Mouse (Mus musculus) bone marrow, adult 2 months (tissue): ENCODE measurements around the gene Dock2. TPM values are rescaled to one million over a fixed set of nuclear protein-coding genes. Genes with fewer than 3 reads are reported as not detected.
A peak's percentile ranks its signal among the peaks of the same experiment; 100 is the strongest.

ENCODE experiments used
- H3K27ac ChIP-seq: fragments of 200-500 bp; 2 replicates; pipeline ENCODE4 v1.5.1; 2012; ENCODE audit warnings: low read depth, mild to moderate bottlenecking, control low read depth, inconsistent platforms, low read length; ENCODE audit not compliant: control insufficient read depth, poor library complexity, insufficient read depth
- H3K4me1 ChIP-seq: fragments of 200-500 bp; 2 replicates; pipeline ENCODE4 v1.6.1; 2011; ENCODE audit warnings: low read length; ENCODE audit not compliant: control insufficient read depth, insufficient read depth
- H3K4me3 ChIP-seq: fragments of 200-500 bp; replicated peaks from 2 replicates; pipeline ENCODE3; 2011; ENCODE audit warnings: mild to moderate bottlenecking, low read depth, low read length, control low read depth; ENCODE audit not compliant: control insufficient read depth
- CTCF ChIP-seq: fragments of 200-500 bp; IDR thresholded peaks from 2 replicates; pipeline ENCODE4 v1.5.1; 2011; ENCODE audit warnings: low read length, control low read depth; ENCODE audit not compliant: control insufficient read depth, insufficient read depth
- POLR2A ChIP-seq: fragments of 200-500 bp; IDR thresholded peaks from 2 replicates; pipeline ENCODE4 v1.6.1; 2011; ENCODE audit warnings: low read depth, mild to moderate bottlenecking, control low read depth, low read length, borderline replicate concordance; ENCODE audit not compliant: control insufficient read depth
- WGBS: fragments of 180-500 bp; shearing (Covaris S2); methylation state at CpG from one replicate; pipeline ENCODE4 v1.1.7; 2018; 5-methylcytosine and 5-hydroxymethylcytosine counted together
- polyA plus RNA-seq: library from polyadenylated mRNA; stranded (reverse); fragments of >200 nt; gene quantifications from 2 replicates; pipeline ENCODE4 v1.2.4, GENCODE M21; 2011; ENCODE audit warnings: low replicate concordance; ENCODE audit not compliant: missing spikeins, insufficient read depth, insufficient read length

The Dock2 gene
- polyA plus RNA-seq, 1 experiment: 44.9 TPM

- H3K27ac ChIP-seq: no peak overlapping the region
- H3K4me1 ChIP-seq: peaks cover 2% of the 10 kb centered on the region
- 4% methylated on average over 4 of the region's 4 CpGs for WGBS
- no peak for TF ChIP-seq CTCF
- no peak for TF ChIP-seq POLR2A
- no peak overlapping the region for H3K4me3 ChIP-seq
Measured at GRCm38 (mm10) chr11:34796097-34796496, 12.4 kb upstream of the Dock2 start.

- 50% methylated on average over 8 of the region's 8 CpGs for WGBS
- TF ChIP-seq POLR2A: no peak
- no peak for TF ChIP-seq CTCF
- H3K27ac ChIP-seq: no peak overlapping the region
- no peak overlapping the region for H3K4me3 ChIP-seq
- H3K4me1 ChIP-seq: peaks cover 2% of the 10 kb centered on the region
Measured at GRCm38 (mm10) chr11:34791872-34792271, 8.2 kb upstream of the Dock2 start.

GRCm38 (mm10) chr11:34784864-34785263 lies 1.2 kb upstream of the Dock2 start:
- H3K4me1 ChIP-seq: peaks cover 4% of the 10 kb centered on the region; the same call in 1 of the 2 replicates
- H3K4me3 ChIP-seq: no peak overlapping the region
- no peak overlapping the region for H3K27ac ChIP-seq
- TF ChIP-seq POLR2A (no peak), CTCF (no peak)

DNA sequence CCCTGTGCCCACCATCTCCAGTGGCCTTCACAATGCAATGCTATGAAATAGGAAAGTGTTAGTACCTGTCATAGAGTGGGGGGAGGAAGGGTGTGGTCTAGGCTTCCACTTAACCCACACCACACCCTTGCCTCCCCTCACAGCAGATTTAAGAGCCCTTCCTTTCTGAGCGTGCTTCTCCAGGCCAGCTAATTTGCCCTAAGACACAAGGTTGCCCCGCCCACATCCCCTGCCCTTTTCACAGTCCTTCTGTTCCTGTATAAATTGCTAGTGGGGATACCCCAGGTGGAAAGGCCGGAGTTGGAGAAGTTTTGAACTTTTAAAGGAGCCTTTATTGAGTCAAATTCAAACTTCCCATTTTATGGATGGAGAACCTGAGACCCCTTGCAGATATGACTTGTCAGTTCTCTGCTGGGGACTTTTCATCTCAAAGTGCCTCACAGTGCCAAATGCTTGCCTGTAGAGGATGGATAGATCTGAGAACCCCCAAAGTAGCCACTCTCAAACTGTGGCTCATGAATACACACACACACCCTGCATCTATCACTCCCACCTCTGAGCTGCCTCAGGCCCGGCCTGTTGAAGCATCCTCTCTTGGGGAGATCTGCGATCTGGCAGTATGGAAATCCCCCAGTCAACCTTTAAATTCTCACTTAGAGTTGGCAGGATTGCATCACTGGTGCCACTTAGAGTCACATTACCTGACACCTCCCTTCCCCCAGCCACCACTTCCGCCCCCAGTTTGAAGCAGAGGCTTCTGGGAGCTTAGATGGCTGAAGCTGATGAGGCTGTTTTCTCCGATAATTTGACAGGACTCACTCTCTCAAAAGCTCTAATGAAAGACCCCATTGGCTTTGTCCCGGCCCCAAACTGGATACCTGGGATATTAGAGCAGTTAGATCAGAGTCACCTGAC lies 919 bp downstream of the Dock2 start:
- Histone ChIP-seq H3K4me1 (peaks cover 4% of the 10 kb centered on the region; the same call in 1 of the 2 replicates), H3K4me3 (peak overlapping the region; percentile 94), H3K27ac (peak overlapping the region; percentile 92)
- TF ChIP-seq CTCF (no peak), POLR2A (no peak)
- 9% methylated on average over 8 of the region's 8 CpGs for WGBS

DNA sequence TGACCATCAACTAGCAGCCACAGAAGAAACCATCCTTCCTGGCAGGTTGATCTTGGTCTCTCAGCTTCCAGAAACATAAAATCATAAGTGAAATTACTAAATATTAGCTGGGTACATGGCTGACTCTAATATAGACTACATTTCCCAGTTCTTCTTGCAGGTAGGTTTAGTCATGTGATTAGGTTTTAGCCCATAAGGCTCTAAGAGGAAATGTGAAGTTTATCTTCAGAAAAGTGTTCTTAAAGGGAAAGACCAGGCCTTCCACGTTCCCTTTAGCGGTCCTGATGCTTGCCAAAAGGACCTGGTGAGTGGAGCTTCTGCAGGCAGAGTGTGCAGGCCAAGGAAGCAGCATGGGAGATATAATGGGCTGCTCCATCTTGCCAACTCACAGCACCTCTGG lies 2.9 kb downstream of the Dock2 start:
- peaks cover 4% of the 10 kb centered on the region; the same call in 1 of the 2 replicates for H3K4me1 ChIP-seq
- no peak overlapping the region for H3K4me3 ChIP-seq
- 39% methylated on average over 2 of the region's 2 CpGs for WGBS
- TF ChIP-seq CTCF: no peak
- no peak for TF ChIP-seq POLR2A
- H3K27ac ChIP-seq: no peak overlapping the region

- H3K27ac ChIP-seq: no peak overlapping the region
Measured at GRCm38 (mm10) chr11:34779966-34780365, 3.7 kb downstream of the Dock2 start.

DNA sequence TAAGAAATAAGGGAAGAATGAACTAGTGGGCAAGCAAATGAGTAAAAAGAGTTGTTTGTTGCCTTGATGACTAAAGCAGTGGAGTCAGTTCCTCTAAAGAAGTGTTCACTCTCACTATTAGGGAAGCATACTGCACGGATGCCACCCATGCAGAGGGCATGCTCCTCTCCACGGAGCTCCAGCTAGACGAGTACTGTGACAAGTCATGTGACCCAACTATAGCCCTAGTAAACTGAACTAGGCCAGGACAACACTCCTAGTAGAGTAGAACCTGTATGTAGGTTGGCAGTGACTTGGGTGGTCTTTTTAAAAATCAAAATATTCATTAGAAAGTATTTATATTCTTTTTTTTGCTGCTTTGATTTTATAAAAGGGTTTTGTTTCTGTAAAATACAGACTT lies 5.3 kb downstream of the Dock2 start:
- no peak overlapping the region for H3K4me3 ChIP-seq
- H3K4me1 ChIP-seq: peaks cover 8% of the 10 kb centered on the region
- no peak for TF ChIP-seq CTCF
- no peak overlapping the region for H3K27ac ChIP-seq
- 16% methylated on average over 3 of the region's 3 CpGs for WGBS

More at GRCm38 (mm10) chr11:34779966-34780365, 3.7 kb downstream of the Dock2 start:
- TF ChIP-seq CTCF: no peak
- TF ChIP-seq POLR2A: no peak
- Histone ChIP-seq H3K4me1 (peaks cover 6% of the 10 kb centered on the region; the same call in 1 of the 2 replicates), H3K4me3 (no peak overlapping the region)
- 4% methylated on average over 4 of the region's 4 CpGs for WGBS

GRCm38 (mm10) chr11:34777529-34777928 lies 6.2 kb downstream of the Dock2 start:
- Histone ChIP-seq H3K27ac (no peak overlapping the region), H3K4me1 (peaks cover 9% of the 10 kb centered on the region), H3K4me3 (no peak overlapping the region)
- 81% methylated on average over 4 of the region's 4 CpGs for WGBS
- TF ChIP-seq CTCF (no peak), POLR2A (no peak)
